Mouse (Mus musculus): ENCODE results near the gene Pde6c.

Pde6c gene

DNA sequence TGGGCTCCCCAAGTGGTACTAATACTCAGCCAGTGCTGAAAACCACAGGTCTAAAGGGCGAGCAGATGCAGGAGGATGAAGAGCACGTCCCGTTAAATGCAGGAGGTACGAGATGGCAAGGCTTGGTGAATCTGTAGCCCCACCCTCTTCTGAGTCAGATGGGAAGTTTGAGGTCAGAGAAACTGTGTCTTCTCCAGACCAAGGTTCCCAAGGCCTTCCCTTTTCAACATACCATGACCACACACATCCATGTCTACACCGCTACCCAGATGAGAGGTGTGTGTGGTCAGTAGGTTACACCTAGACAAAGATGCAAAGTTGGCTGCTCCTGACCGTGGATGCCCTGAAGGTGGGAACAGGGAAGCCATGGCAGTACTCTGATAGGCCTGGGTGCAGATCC is 2.2 kb downstream of the Pde6c start:
- intact Hi-C loops (cut with DNase I), result no loop called here

DNA sequence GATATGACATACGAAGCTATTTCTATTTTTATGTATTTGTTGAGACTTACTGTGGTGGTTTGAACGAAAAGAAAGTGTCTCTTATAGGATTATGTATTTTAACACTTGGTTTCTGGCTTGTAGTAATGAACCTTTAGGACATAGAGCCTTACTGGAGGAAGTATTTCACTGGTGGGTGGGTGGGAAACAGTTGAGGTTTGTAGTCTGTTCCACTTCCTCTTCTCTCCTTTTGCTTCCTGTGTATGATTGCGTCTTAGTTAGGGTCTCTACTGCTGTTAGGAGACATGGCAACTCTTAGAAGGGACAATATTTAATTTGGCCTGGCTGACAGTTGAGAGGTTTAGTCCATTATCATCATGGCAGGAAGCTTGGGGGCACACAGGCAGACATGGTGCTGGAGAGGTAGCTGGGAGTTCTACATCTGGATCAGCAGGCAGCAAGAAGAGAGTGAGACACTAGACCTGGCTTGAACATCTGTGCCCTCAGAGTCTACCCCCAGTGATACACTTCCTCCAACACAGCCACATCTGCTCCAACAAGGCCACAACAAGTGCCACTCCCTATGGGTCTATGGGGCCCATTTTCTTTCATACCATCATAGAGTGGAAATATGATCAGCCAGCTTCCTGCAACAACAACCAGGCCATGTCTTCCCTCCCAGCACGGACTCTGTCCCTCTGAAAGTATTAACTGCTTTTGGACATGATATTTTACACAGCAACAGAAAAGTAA is 11.1 kb downstream of the Pde6c start:
- intact Hi-C loops (cut with DNase I), result no loop called here

DNA sequence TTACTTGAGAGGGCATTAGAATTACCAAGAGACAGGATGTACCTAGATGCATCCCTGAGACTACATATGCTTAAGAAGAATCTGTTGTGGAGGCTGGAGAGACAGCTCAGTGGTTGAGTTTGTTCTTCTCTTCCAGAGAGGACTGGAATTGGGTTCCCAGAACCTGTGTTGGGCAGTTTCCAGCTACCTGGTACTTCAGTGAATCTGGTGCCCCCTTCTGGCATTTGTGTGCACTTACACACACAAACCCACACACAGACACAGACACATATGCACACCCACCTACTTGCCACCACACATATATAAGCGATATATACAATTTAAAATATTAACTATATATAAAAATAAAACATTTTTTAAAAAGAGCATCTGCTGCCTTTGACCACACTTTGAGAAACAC is 23.7 kb downstream of the Pde6c start:
- intact Hi-C loops (cut with DNase I), result no loop called here

DNA sequence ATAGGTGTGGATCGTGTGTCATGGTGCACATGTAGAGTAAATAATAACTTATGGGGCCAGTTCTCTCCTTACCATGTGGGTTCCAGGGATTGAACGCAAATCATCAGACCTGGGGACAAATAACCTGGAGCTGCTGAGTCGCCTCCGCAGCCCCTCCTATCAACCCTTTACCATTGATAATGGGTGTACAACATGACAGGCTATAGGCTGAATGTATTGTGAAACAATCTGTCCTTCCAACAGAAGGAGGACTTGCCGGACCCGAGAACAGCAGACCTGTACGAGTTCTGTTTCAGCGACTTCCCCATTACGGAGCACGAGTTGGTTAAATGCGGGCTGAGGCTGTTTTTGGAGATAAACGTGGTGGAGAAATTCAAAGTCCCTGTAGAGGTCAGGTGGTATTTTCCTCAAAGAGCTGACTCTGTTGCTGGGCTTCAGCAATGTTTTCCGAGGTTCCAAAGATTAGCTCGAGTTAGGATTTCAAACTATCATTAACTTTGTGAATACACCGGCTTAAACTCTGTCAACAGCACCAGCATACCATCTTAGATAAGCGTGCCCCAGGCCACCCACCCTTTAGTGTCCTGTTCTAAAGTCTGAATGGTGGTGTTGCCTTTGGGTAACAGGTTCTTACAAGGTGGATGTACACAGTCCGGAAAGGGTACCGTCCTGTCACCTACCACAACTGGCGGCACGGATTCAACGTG is 29.2 kb downstream of the Pde6c start:
- intact Hi-C loops (cut with DNase I), result no loop called here

DNA sequence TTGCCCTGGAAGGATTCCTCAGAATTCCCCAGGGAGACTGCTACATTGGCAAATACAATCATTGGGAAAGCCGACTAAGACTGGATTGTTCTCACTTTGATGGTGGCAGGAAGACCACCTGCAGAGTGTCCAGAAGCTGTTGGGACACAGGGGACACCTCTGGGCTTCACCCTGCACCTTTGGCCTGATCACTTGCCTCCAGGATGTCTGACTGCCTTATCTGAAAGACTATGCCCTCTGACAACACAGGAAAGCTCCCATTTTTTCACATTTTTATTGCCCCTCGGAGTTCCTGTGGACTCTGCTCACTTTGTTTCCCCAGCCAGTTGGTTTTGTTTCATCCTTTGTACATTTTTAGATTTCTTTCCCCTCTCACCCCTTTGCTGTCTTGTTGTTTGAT is 32.1 kb downstream of the Pde6c start:
- intact Hi-C loops (cut with DNase I), result no loop called here

DNA sequence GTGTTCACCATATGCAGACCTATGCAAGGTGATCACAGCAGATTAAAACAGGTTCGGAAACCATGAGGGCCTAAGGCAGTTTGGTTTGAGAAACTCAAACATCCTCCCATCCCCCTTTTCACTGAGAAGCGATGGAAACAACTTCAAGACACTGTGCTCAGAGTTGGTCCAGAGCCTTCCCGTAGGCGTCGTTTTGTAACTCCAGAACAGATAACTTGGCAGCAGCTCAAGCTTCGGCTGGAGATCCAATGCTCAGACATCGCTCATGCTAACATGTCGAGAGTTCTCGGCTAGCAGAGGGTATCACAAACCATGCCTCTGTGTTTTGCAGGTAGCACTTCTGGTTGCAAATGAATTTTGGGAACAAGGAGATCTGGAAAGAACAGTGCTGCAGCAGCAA is 47.1 kb downstream of the Pde6c start:
- intact Hi-C loops (cut with DNase I), result no loop called here

DNA sequence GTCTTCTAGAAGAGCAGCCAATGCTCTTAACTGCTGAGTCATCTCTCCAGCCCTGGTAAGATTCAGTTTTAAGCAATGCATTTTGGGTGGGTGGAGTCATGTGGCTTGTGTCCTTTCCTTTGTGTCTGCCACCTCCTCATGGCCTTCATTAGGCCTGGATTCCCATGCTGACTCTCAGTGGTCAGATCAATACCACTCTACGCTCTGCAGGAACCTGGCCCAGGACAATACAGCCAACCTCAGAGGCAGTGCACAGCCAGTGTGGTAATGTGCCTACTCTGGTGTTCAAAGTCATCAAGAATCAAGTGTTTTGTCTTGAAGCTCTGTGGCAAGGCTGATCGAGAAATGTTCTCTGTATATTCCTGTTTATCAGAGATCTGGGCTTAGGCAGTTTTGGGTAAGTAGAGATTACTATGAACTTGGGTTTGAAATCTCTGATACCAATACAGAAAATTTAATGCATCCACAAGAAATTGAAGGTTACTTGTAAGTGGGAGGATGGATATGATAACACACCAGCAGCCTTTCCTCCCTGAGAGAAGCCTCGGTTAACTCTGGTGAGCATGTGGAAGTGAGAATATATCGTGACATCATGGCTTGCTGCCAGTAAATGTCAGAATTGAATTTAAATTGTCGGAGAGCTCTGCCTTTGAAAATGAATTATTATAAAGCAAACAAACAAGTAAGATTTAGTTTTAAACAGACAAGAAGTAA is 54.2 kb downstream of the Pde6c start:
- intact Hi-C loops (cut with DNase I), result no loop called here

DNA sequence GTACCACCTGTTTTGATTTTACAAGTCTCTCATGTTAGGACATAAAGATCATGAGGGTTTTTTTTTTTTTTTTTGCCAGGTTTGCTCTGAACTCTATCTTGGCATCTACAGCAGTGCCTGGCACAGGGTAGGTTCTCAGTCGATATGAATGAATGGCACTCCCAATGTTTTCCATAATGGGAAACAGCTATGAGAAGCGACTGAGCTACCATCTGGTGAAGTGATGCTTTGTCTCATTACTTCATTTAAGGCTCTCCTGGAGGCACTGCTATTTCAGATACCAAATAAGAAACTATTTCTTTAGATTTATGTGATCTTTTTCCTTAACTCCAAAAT is 54.7 kb downstream of the Pde6c start:
- intact Hi-C loops (cut with DNase I), result no loop called here

DNA sequence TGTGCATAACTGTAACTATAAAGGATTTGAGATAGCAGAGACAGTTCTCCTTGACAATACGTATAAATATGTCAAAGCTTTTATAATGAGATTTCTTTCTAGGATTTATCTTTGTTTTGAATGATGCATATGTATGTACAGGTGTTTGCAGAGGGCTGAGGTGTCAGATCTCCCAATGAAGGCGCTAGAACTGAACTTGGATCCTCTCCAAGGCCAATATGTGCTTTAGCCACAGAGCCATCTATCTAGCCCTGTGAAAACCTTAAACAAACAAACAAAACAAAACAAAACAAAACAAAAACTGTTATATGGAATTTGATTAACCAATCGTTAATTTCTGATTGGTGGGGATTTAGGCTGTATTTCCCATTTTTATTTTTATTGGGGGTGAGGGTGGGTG is 58.0 kb downstream of the Pde6c start:
- intact Hi-C loops (cut with DNase I), result loop anchor here (10.0 kb wide), 2 partner anchors 106 to 246 kb away; no protein-coding TSS in a partner anchor

DNA sequence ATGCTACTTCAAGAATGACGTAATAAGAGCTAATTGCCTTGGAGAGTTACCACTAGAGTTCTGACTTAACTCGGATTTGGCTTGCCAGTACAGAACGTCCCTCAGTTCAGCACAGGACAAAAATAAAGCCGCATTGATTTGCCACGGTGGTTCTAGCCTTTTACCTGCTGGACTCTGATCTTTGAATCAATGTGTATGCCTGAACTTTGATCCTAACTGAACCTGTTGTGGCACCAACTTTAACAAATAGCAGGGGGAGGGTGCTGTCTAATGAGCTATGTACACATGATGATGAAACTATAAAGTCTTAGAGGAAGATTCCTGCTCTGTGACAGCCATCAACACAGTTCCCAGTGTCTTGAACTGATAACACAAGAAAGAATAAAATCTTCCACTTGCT is 58.9 kb downstream of the Pde6c start:
- intact Hi-C loops (cut with DNase I), result loop anchor here (10.0 kb wide), 2 partner anchors 107 to 247 kb away; no protein-coding TSS in a partner anchor

DNA sequence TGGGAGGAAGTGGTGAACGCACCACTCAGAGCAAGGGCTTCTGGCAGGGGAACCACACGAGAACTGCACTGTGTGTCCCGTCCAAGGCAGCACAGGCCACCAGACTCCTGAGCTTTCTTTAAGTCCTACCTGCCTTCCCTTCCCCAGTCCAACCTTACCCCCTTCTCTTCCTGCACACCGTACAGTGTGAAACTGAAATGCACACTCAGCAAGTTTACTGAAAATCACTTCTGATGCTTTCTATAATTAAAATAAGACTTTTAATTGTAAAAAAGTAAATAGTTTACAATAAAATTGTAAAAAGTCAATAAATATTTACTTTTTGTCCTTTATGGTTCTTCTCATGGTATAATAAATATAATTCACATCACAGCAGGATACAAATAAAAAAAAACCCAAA is 62.7 kb downstream of the Pde6c start:
- intact Hi-C loops (cut with DNase I), result loop anchor here (10.0 kb wide), 2 partner anchors 110 to 250 kb away; no protein-coding TSS in a partner anchor

DNA sequence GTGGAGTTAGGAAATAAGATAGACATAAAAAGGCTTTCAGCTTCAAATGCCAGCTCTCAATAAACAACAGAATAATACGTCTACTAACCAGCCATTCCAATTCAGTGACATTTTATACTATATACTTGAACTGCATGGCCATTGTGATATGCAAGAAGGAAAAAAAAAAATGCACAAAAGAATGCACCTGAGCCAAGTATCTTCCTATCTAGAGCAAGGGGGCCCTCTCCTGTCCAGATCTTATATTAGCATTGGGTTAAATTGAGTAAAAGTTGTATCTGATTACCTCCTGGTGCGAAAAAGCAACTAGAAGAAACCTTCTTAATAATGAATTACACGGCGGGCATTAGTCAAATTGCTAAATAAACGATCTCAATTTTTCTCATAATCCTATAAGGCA is 66.2 kb downstream of the Pde6c start:
- intact Hi-C loops (cut with DNase I), result loop anchor here (10.0 kb wide), 2 partner anchors 114 to 254 kb away; no protein-coding TSS in a partner anchor

DNA sequence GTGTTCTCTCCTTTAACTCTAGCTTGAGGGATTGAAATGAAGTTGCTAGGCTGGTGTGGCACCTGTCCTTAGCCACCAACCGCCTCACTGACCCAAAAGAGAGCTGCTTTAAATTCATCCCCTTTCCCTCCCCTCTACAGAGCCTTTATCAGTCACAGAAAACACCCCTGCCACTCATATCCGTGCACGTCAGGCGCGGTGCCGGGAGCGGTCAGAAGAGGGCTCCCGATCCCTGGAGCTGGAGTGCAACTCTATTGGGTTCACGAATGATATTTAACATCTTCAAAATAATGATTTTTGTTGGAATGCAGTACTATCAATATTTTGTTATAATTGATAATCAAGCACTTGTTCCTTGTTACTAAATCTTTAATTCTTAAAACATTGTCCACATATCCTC is 74.1 kb downstream of the Pde6c start:
- intact Hi-C loops (cut with DNase I), result no loop called here

DNA sequence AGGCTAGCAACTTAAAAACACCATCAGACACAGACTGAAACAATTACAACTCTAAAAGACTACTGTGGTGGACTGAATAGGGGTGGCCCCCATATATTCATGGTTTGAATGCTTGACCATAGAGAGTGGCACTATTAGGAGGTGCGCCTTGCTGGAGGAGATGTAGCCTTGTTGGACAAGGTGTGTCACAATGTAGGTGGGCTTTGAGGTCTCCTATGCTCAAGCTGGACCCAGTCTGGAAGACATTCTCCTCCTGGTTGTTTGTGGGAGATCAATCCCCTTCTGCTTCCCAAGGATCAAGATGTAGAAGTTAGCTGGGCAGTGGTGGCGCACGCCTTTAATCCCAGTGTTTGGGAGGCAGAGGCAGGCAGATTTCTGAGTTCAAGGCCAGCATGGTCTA is 85.1 kb downstream of the Pde6c start:
- intact Hi-C loops (cut with DNase I), result no loop called here

DNA sequence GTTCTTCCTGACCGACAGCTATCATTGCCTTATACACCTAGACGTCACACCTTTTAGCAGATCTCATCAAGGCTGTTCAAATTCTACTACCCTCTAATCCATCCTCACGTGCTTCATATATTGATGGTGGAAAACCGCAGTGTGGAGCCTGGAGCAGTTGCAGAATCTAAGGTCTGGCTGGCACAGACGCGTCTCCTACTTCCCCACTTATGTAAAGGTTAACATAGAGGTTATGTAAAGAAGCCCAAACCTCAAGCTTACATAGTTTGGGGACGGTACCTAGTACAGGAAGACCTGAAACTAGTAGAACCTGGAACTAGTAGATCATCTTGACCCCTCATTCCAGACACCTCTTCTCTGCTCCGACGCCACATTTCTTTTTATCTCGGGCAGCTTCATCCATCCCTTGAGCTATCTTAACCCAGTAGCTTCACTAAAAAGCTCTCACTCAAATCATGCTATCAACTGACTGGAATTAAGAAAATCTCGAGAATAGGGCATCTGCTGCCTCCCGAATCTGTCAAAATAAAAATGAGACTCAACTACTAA is 90.8 kb downstream of the Pde6c start:
- intact Hi-C loops (cut with DNase I), result loop anchor here (10.0 kb wide), 1 partner anchor 131 kb away; no protein-coding TSS in a partner anchor

DNA sequence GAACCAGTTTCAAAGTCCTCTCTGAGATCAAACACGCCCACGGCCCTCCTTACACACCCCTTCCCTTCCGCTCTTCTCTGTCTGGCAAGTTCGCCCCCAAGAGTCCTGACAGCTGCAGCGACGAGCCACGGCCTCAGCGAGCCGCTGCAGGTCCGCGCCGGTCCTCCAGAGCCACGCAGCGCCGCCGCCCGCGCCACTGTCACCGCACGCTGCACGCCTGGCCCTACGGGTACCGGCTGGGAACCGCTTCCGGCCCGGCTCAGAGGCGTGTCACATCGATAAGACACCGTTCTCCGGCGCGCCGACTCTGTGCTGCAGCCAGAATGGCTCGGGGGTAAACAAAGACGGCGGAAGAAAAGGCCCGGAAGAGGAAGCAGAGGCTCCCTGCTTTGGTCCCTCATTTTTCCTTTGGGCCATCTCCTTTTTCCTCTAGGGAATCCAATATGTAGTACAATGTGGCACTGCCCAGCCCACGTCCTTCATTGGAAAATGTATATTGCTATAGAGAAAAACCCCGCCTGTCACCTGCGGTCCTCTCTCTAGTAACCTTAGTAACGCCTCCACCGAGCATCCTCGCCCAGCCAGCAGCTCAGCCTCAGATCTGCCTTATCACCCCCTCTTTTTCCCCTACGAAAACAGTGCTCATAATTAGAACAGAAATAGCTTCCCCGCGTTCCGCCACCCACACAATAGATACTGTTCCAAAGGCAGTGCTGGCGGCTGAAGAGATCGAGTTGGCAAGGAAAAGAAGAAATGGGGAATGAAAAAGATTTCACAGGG is 91.5 kb downstream of the Pde6c start, which contains the start of gene Fra10ac1:
Fra10ac1 (minus strand) TSS at position 252 of the 780 bp plus-strand sequence.
- intact Hi-C loops (cut with DNase I), result loop anchor here (10.0 kb wide), 1 partner anchor 131 kb away; no protein-coding TSS in a partner anchor

DNA sequence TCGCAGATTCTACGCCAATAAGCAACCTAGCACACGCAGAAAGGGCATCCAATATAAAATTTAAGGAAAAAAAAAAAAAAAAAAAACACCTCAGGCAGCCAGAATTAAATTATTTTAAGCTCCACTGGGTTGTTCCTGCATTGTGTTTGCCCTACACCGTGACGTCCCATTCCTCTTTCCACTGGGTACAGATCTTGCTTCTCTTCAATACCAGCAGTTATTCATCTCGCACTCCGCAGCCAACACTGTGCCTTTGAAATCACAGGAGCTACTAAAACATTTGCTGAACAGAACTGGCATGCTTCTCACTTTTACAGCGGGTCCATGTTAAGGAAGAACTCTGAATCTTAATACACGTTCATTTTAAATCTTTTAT is 92.1 kb downstream of the Pde6c start:
- intact Hi-C loops (cut with DNase I), result loop anchor here (10.0 kb wide), 1 partner anchor 130 kb away; no protein-coding TSS in a partner anchor

DNA sequence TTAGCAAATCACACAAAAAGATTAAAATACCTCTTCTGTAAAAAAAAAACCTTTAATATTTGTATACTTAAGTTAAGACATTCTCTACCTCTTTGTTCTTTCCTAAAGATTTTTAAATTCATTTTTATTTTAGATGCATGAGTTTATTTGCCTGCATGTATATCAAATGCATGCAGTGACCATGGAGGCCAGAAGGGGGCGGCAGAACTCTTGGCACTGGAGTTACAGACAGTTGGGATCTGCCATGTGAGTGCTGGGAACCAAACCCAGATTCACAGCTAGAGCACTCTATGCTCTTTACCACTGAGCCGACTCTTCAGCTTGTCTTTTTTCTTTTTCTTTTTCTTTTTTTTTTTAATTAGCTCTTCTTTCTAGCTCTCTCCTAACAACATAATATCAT is 96.1 kb downstream of the Pde6c start:
- intact Hi-C loops (cut with DNase I), result loop anchor here (10.0 kb wide), 1 partner anchor 126 kb away; no protein-coding TSS in a partner anchor

DNA sequence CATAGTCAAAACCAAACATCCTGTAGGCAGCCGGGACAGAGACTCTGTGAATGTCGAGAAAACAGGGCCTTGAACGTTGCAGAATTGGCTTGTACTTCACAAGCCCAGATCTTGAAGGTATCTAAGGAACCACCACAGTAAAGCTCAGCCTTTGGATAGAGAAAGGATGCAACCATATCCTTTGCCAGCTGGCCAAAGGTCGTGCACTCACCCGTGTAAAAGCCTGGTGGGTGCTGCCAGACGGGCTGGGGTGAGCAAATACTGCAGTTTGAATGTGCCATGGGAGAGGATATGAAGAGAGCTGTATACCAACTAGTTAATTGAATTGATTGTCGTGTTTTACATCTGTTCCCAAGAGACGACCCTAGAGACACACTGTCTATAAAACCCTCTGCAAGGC is 99.5 kb downstream of the Pde6c start:
- intact Hi-C loops (cut with DNase I), result no loop called here

DNA sequence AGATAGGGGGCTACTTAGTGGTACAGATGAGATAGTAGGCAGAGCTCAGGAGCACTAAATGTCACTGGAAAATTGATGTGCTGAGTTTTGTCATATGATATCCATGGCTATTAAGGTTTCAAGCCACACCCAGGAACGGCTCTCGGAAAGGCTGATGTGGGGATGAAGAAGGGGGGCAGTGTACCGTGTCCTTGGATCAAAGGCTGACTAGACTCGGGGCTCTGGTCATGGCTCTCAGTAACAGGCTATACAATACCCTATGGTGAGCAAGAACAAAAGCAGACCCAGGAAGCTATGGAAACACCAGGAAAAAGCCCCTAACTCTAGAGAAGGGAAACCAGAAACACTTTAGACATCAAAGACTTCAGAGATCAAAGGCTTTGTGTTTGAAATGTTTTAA is 99.9 kb downstream of the Pde6c start:
- intact Hi-C loops (cut with DNase I), result no loop called here
